7 mouse cellular contexts compared by ENCODE assay signal in genomic region chr10:81930744-81931118, GRCm38 (mm10). TPM values are rescaled to one million over a fixed set of nuclear protein-coding genes. Genes with fewer than 3 reads are reported as not detected.
ATAC-seq lines count a peak whose summit lies in the region.
"Not testable (repeated sequence)": the region's sequence is repeated elsewhere in the genome, so short reads cannot be mapped to it uniquely, and the experiment has no call there.

No protein-coding gene starts in this region.

- H3K4me3 ChIP-seq in forebrain, embryonic 15.5 days; hindbrain, embryonic 12.5 days; intestine, embryonic 15.5 days (replicated peaks); limb, embryonic 12.5 days (replicated peaks); lung, embryonic 16.5 days (ENCODE audit: low read length); midbrain, embryonic 16.5 days (ENCODE audit: low read depth, low read length); neural tube, embryonic 15.5 days (replicated peaks): not testable (repeated sequence)

- H3K36me3 ChIP-seq in forebrain, embryonic 15.5 days; hindbrain, embryonic 12.5 days; intestine, embryonic 15.5 days; limb, embryonic 12.5 days; lung, embryonic 16.5 days (ENCODE audit: control insufficient read depth, insufficient read depth, low read length); midbrain, embryonic 16.5 days (ENCODE audit: control insufficient read depth, insufficient read depth, low read length); neural tube, embryonic 15.5 days: not testable (repeated sequence)

- not testable (repeated sequence) for H3K4me2 ChIP-seq in forebrain, embryonic 15.5 days (replicated peaks); hindbrain, embryonic 12.5 days (replicated peaks); intestine, embryonic 15.5 days (replicated peaks); limb, embryonic 12.5 days; lung, embryonic 16.5 days (ENCODE audit: low read depth, low read length); midbrain, embryonic 16.5 days (ENCODE audit: low read length); neural tube, embryonic 15.5 days

- H3K9me3 ChIP-seq in forebrain, embryonic 15.5 days; hindbrain, embryonic 12.5 days (replicated peaks); intestine, embryonic 15.5 days; limb, embryonic 12.5 days; lung, embryonic 16.5 days (ENCODE audit: control insufficient read depth, low read length); midbrain, embryonic 16.5 days (replicated peaks; ENCODE audit: control insufficient read depth, low read length, poor library complexity, severe bottlenecking); neural tube, embryonic 15.5 days (replicated peaks): not testable (repeated sequence)

- not testable (repeated sequence) for H3K9ac ChIP-seq in forebrain, embryonic 15.5 days (replicated peaks); hindbrain, embryonic 12.5 days; intestine, embryonic 15.5 days; limb, embryonic 12.5 days (replicated peaks); lung, embryonic 16.5 days (ENCODE audit: low read length); midbrain, embryonic 16.5 days (ENCODE audit: low read depth, low read length); neural tube, embryonic 15.5 days (replicated peaks)

- not testable (repeated sequence) for H3K4me1 ChIP-seq in forebrain, embryonic 15.5 days; hindbrain, embryonic 12.5 days; intestine, embryonic 15.5 days (replicated peaks); limb, embryonic 12.5 days (replicated peaks); lung, embryonic 16.5 days (replicated peaks; ENCODE audit: control insufficient read depth, insufficient read depth, low read length); midbrain, embryonic 16.5 days (ENCODE audit: control insufficient read depth, insufficient read depth, low read length); neural tube, embryonic 15.5 days

- H3K27me3 ChIP-seq in forebrain, embryonic 15.5 days; hindbrain, embryonic 12.5 days; intestine, embryonic 15.5 days (replicated peaks); limb, embryonic 12.5 days; lung, embryonic 16.5 days (ENCODE audit: control insufficient read depth, insufficient read depth, low read depth, low read length); midbrain, embryonic 16.5 days (ENCODE audit: control insufficient read depth, insufficient read depth, low read depth, low read length); neural tube, embryonic 15.5 days (replicated peaks): not testable (repeated sequence)

- no CpG with 5 or more reads among the region's 3 CpGs for WGBS in forebrain, embryonic 15.5 days
- WGBS in hindbrain, embryonic 12.5 days: no CpG with 5 or more reads among the region's 3 CpGs
- no CpG with 5 or more reads among the region's 3 CpGs for WGBS in intestine, embryonic 15.5 days
- no CpG with 5 or more reads among the region's 3 CpGs for WGBS in limb, embryonic 12.5 days
- no CpG with 5 or more reads among the region's 3 CpGs for WGBS in lung, embryonic 16.5 days
- no CpG with 5 or more reads among the region's 3 CpGs for WGBS in midbrain, embryonic 16.5 days
- WGBS in neural tube, embryonic 15.5 days: no CpG with 5 or more reads among the region's 3 CpGs

- ATAC-seq in forebrain, embryonic 15.5 days (replicated peaks): peak; percentile 62
- ATAC-seq in hindbrain, embryonic 12.5 days (ENCODE audit: low FRiP score): peak; percentile 60
- ATAC-seq in intestine, embryonic 15.5 days: peak; percentile 57
- ATAC-seq in limb, embryonic 12.5 days (ENCODE audit: insufficient number of reproducible peaks, insufficient read depth, low FRiP score, low TSS enrichment, low read depth): peak; percentile 48; the same call in 1 of the 2 replicates
- peak; percentile 37 for ATAC-seq in lung, embryonic 16.5 days (ENCODE audit: low read depth)
- ATAC-seq in midbrain, embryonic 16.5 days: peak; percentile 71
- ATAC-seq in neural tube, embryonic 15.5 days (ENCODE audit: low FRiP score): peak; percentile 19; the same call in 1 of the 2 replicates

- not testable (repeated sequence) for H3K27ac ChIP-seq in forebrain, embryonic 15.5 days (replicated peaks); hindbrain, embryonic 12.5 days; intestine, embryonic 15.5 days; limb, embryonic 12.5 days; lung, embryonic 16.5 days (ENCODE audit: low read length); midbrain, embryonic 16.5 days (ENCODE audit: low read length); neural tube, embryonic 15.5 days (replicated peaks)

RNA-seq across cellular contexts. Expression of gene Zfp781, which starts 0.5 kb away (rescaled TPM):
- polyA plus RNA-seq in forebrain, embryonic 15.5 days (2015; fragmentation: Nextera tagmentation; extraction: Ambion mirVana): 6.4 and 8.0 TPM in 2 replicates
- 3.6 and 6.6 TPM in 2 replicates for polyA plus RNA-seq in hindbrain, embryonic 12.5 days (2016; fragmentation: Nextera tagmentation; extraction: Ambion mirVana)
- 2.3 and 2.7 TPM in 2 replicates for polyA plus RNA-seq in intestine, embryonic 15.5 days (2015; fragmentation: Nextera tagmentation; extraction: Ambion mirVana)
- polyA plus RNA-seq in limb, embryonic 12.5 days (2016; fragmentation: Nextera tagmentation; extraction: Ambion mirVana): 4.4 and 4.8 TPM in 2 replicates
- 3.0 and 4.7 TPM in 2 replicates for polyA plus RNA-seq in lung, embryonic 16.5 days (2015; fragmentation: Nextera tagmentation; extraction: Ambion mirVana)
- 7.4 and 8.2 TPM in 2 replicates for polyA plus RNA-seq in midbrain, embryonic 16.5 days (2015; fragmentation: Nextera tagmentation; extraction: Ambion mirVana)
- polyA plus RNA-seq in neural tube, embryonic 15.5 days (2015; fragmentation: Nextera tagmentation; extraction: Ambion mirVana): 5.1 and 6.3 TPM in 2 replicates

Comparison
In these comparisons a context has a peak if more than half of its experiments do, and no peak if none do; other contexts are left out.
1. ATAC-seq: peak in every context shown above with its lines; median percentile 71 in midbrain, embryonic 16.5 days; 62 in forebrain, embryonic 15.5 days; 60 in hindbrain, embryonic 12.5 days; 57 in intestine, embryonic 15.5 days; 48 in limb, embryonic 12.5 days; 37 in lung, embryonic 16.5 days; 19 in neural tube, embryonic 15.5 days.